Mouse (Mus musculus): ENCODE results near the gene Taf1a.
"Not testable (repeated sequence)": the region's sequence is repeated elsewhere in the genome, so short reads cannot be mapped to it uniquely, and the experiment has no call there.

DNA sequence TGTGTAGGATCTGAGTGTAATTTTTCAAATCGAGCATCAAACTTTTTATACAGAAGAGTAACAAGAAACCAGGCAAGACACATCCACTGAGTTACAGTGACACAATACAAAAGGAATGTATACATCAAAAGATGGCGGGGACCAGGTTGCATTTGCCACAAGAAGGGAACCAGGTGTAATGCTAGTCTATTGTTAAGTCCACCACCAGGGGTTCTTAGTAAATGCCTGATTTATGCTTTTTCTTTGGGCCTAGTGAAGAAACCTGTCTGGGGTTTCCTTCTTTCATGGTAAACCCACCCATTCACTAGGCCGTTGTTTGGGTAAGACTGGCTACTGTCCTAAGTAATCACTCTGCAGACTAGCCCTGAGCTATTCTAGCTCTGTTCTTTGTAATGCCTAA, 9.4 kb upstream of the Taf1a start:
- TF ChIP-seq POLR2A (IDR thresholded peaks at IDR 0.05; ENCODE audit: control insufficient read depth, low read depth, low read length); CTCF (IDR thresholded peaks at IDR 0.05; ENCODE audit: control insufficient read depth, insufficient read depth, insufficient replicate concordance, low read depth, low read length): not testable (repeated sequence)
